Mouse (Mus musculus): ENCODE results near the gene 4930415O20Rik. TPM values are rescaled to one million over a fixed set of nuclear protein-coding genes. Genes with fewer than 3 reads are reported as not detected.
"Not testable (repeated sequence)": the region's sequence is repeated elsewhere in the genome, so short reads cannot be mapped to it uniquely, and the experiment has no call there.

Gene 4930415O20Rik
- polyA plus RNA-seq, 1 experiment from 2014 or later = not detected

- WGBS = 45% methylated on average over 5 of the region's 5 CpGs
- peak; percentile 84 for DNase-seq (ENCODE audit: low spot score)
- no peaks in the 10 kb centered on the region for H3K27me3 ChIP-seq (ENCODE audit: control insufficient read depth, insufficient read depth, low read length)
- no peak overlapping the region for H3K4me2 ChIP-seq (replicated peaks; ENCODE audit: low read depth, low read length)
- H3K27ac ChIP-seq (ENCODE audit: low read depth, low read length) = no peak overlapping the region
- H3K9ac ChIP-seq (ENCODE audit: low read depth, low read length) = no peak overlapping the region
- no peaks in the 10 kb centered on the region for H3K9me3 ChIP-seq (ENCODE audit: control insufficient read depth, low read length)
- peak; percentile 66 for ATAC-seq (ENCODE audit: low FRiP score)
- no peaks in the 10 kb centered on the region for H3K36me3 ChIP-seq (ENCODE audit: control insufficient read depth, insufficient read depth, low read length)
- no peak overlapping the region for H3K4me3 ChIP-seq (ENCODE audit: low read depth, low read length)
- H3K4me1 ChIP-seq (replicated peaks; ENCODE audit: control insufficient read depth, insufficient read depth, low read length) = no peaks in the 10 kb centered on the region
Measured at GRCm38 (mm10) chr15:98579795-98580464, 9.1 kb downstream of the 4930415O20Rik start.

DNA sequence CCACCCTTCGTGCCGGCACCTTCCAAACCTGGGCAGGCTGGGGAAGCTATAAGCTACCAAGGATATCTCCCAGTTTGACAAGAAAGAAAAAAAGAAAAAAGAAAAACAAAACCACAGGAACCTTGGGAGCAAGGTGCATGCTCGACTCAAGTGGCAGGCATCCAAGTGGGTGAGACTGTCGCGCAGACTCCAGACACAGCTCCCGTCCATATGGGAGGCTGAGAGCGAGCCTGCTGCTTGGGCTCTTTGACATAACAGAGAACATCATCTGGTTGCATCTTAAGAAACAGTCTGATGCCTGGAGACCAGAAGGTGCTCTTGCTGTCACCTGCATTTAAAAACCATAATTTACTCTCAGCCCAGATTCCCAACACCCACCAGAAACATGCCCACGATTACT, 11.6 kb downstream of the 4930415O20Rik start:
- Histone ChIP-seq H3K9me3 (ENCODE audit: control insufficient read depth, low read length) (no peaks in the 10 kb centered on the region), H3K4me3 (ENCODE audit: low read depth, low read length) (no peak overlapping the region), H3K4me2 (replicated peaks; ENCODE audit: low read depth, low read length) (no peak overlapping the region), H3K4me1 (replicated peaks; ENCODE audit: control insufficient read depth, insufficient read depth, low read length) (no peaks in the 10 kb centered on the region), H3K9ac (ENCODE audit: low read depth, low read length) (no peak overlapping the region), H3K27ac (ENCODE audit: low read depth, low read length) (no peak overlapping the region), H3K36me3 (ENCODE audit: control insufficient read depth, insufficient read depth, low read length) (no peaks in the 10 kb centered on the region), H3K27me3 (ENCODE audit: control insufficient read depth, insufficient read depth, low read length) (no peaks in the 10 kb centered on the region)
- no peak for DNase-seq (ENCODE audit: low spot score)
- no peak for ATAC-seq (ENCODE audit: low FRiP score)
- 88% methylated on average over 8 of the region's 8 CpGs for WGBS

GRCm38 (mm10) chr15:98582996-98583395, 12.2 kb downstream of the 4930415O20Rik start:
- DNase-seq (ENCODE audit: low spot score) (no peak), ATAC-seq (ENCODE audit: low FRiP score) (no peak)
- Histone ChIP-seq H3K4me1 (replicated peaks; ENCODE audit: control insufficient read depth, insufficient read depth, low read length) (no peaks in the 10 kb centered on the region), H3K36me3 (ENCODE audit: control insufficient read depth, insufficient read depth, low read length) (no peaks in the 10 kb centered on the region), H3K4me2 (replicated peaks; ENCODE audit: low read depth, low read length) (no peak overlapping the region), H3K27me3 (ENCODE audit: control insufficient read depth, insufficient read depth, low read length) (no peaks in the 10 kb centered on the region), H3K27ac (ENCODE audit: low read depth, low read length) (no peak overlapping the region), H3K9ac (ENCODE audit: low read depth, low read length) (no peak overlapping the region), H3K4me3 (ENCODE audit: low read depth, low read length) (no peak overlapping the region), H3K9me3 (ENCODE audit: control insufficient read depth, low read length) (no peaks in the 10 kb centered on the region)
- 85% methylated on average over 8 of the region's 8 CpGs for WGBS

DNA sequence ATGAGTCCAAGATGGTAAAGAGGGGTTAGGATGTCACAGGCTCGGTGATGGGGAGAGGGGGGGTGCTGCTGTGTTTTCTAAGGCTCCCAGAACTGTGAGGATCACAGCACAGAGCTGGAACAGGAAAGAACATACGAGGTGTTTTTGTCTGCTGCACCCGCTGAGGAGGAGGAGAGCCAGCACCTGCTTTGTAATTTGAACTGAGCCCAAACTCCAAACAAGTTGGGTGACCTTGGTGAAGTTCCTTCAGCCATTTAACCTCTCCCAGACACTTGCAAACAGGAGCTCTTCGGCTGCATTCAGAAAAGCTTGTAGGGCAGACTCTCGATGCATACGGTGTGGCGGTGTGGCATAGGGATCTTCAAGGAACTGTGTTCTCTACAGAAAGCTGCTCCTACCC, 14.6 kb downstream of the 4930415O20Rik start:
- Histone ChIP-seq H3K27me3 (ENCODE audit: control insufficient read depth, insufficient read depth, low read length) (no peaks in the 10 kb centered on the region), H3K27ac (ENCODE audit: low read depth, low read length) (no peak overlapping the region), H3K4me3 (ENCODE audit: low read depth, low read length) (no peak overlapping the region), H3K9me3 (ENCODE audit: control insufficient read depth, low read length) (no peaks in the 10 kb centered on the region), H3K36me3 (ENCODE audit: control insufficient read depth, insufficient read depth, low read length) (no peaks in the 10 kb centered on the region; the same call in 1 of the 2 replicates), H3K4me2 (replicated peaks; ENCODE audit: low read depth, low read length) (no peak overlapping the region), H3K9ac (ENCODE audit: low read depth, low read length) (no peak overlapping the region), H3K4me1 (replicated peaks; ENCODE audit: control insufficient read depth, insufficient read depth, low read length) (no peaks in the 10 kb centered on the region)
- no peak for DNase-seq (ENCODE audit: low spot score)
- ATAC-seq (ENCODE audit: low FRiP score) = no peak
- WGBS = 40% methylated on average over 7 of the region's 7 CpGs

DNA sequence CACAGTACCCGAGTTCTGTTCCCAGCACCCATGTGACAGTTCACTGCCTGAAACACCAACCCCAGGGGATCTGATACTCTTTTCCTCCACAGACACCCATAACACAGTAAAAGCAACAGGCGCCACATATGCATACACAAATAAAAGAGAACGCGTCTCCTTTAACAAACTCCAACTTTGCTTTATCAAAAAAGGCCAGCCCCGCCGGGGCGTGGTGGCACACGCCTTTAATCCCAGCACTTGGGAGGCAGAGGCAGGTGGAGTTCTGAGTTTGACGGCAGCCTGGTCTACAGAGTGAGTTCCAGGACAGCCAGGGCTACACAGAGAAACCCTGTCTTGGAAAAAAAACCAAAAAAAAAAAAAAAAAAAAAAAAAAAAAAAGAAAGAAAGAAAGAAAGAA, 15.3 kb downstream of the 4930415O20Rik start:
- not testable (repeated sequence) for DNase-seq (ENCODE audit: low spot score); H3K36me3 ChIP-seq (ENCODE audit: control insufficient read depth, insufficient read depth, low read length)
- 81% methylated on average over 9 of the region's 9 CpGs for WGBS

DNA sequence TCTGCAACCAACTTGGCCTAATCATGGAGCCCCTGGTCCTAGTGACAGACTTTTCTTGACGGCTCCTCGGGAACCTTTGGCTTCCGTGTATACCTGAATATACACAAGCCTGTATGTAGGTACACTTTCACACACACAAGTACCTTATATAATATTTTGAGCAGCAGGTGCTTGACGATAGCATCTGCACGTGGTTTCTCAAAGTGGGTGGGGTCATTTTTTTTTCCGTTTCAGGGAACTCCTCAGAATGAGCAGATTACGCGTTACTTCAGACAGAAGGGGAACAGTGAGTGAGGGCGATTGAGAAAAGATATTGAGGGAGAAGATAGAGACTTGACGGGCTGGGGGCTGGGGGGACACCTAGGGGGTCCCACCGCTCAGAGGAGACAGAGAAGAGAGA, 16.9 kb downstream of the 4930415O20Rik start:
- Histone ChIP-seq H3K9me3 (ENCODE audit: control insufficient read depth, low read length) (no peaks in the 10 kb centered on the region), H3K4me3 (ENCODE audit: low read depth, low read length) (no peak overlapping the region), H3K9ac (ENCODE audit: low read depth, low read length) (no peak overlapping the region), H3K4me2 (replicated peaks; ENCODE audit: low read depth, low read length) (no peak overlapping the region), H3K27me3 (ENCODE audit: control insufficient read depth, insufficient read depth, low read length) (no peaks in the 10 kb centered on the region), H3K4me1 (replicated peaks; ENCODE audit: control insufficient read depth, insufficient read depth, low read length) (no peaks in the 10 kb centered on the region), H3K36me3 (ENCODE audit: control insufficient read depth, insufficient read depth, low read length) (peaks cover 4% of the 10 kb centered on the region; the same call in 1 of the 2 replicates), H3K27ac (ENCODE audit: low read depth, low read length) (no peak overlapping the region)
- no peak for ATAC-seq (ENCODE audit: low FRiP score)
- no peak for DNase-seq (ENCODE audit: low spot score)
- 88% methylated on average over 11 of the region's 11 CpGs for WGBS

More for the DNA sequence above, 15.3 kb downstream of the 4930415O20Rik start:
- not testable (repeated sequence) for H3K9me3 ChIP-seq (ENCODE audit: control insufficient read depth, low read length); ATAC-seq (ENCODE audit: low FRiP score); H3K27ac ChIP-seq (ENCODE audit: low read depth, low read length); H3K4me2 ChIP-seq (replicated peaks; ENCODE audit: low read depth, low read length); H3K4me1 ChIP-seq (replicated peaks; ENCODE audit: control insufficient read depth, insufficient read depth, low read length); H3K4me3 ChIP-seq (ENCODE audit: low read depth, low read length); H3K9ac ChIP-seq (ENCODE audit: low read depth, low read length); H3K27me3 ChIP-seq (ENCODE audit: control insufficient read depth, insufficient read depth, low read length)

DNA sequence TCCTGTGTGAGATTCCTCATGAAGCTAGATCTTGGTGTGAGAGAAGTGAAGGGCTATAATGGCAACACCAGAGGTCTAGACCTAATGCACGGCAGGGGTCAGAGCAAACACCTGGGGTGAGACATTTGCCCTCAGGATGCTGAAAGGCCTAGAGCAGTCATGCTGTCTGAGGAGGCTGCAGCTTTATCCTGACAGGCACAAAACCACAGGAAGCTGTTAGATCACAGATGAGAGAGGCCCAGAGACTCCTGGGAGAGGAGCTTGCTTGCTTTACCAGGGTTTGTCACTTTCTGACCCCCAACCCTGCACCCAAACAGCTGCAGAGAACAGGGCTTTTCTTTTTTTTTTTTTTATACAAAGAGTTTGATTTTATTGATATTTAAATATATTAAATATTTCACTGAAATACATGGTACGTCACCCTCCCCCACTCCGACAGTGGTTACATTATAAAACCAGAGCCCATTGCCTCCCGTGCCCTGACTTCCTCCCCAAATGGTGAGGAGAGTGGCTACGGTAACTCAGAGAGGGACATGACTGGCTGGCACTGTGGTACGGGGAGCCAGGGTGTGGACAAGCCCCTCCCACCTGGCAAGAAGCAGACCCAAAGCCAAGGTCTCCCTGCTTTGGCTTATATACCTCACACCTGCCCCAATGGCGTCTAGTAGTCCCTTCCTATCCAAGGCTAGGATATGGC, 19.0 kb downstream of the 4930415O20Rik start:
- DNase-seq (ENCODE audit: low spot score) (no peak), ATAC-seq (ENCODE audit: low FRiP score) (no peak)
- 68% methylated on average over 7 of the region's 7 CpGs for WGBS
- Histone ChIP-seq H3K9ac (ENCODE audit: low read depth, low read length) (no peak overlapping the region), H3K36me3 (ENCODE audit: control insufficient read depth, insufficient read depth, low read length) (peaks cover 4% of the 10 kb centered on the region; the same call in 1 of the 2 replicates), H3K27ac (ENCODE audit: low read depth, low read length) (no peak overlapping the region), H3K4me1 (replicated peaks; ENCODE audit: control insufficient read depth, insufficient read depth, low read length) (no peaks in the 10 kb centered on the region), H3K4me3 (ENCODE audit: low read depth, low read length) (no peak overlapping the region), H3K9me3 (ENCODE audit: control insufficient read depth, low read length) (no peaks in the 10 kb centered on the region), H3K27me3 (ENCODE audit: control insufficient read depth, insufficient read depth, low read length) (no peaks in the 10 kb centered on the region), H3K4me2 (replicated peaks; ENCODE audit: low read depth, low read length) (no peak overlapping the region)

DNA sequence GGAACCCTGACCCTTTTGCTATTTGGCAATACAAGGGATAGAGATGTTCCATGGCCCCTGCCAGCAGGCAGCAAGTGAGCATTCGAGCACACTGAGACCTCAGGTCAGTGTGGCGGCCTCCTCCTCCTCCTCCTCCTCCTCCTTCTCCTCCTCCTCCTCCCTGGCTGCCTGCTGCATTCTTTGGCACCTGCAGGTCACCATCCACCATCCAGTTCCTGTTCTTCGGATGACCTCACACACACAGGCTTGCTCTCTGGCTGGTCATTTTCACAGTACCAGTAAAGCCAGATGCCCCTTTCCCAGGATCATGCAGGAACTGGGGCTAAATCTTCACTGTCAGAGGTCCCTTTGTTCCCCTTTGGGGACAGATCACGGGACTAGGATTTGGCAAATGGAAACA, 20.6 kb downstream of the 4930415O20Rik start:
- no peak overlapping the region for H3K4me2 ChIP-seq (replicated peaks; ENCODE audit: low read depth, low read length)
- no peak for ATAC-seq (ENCODE audit: low FRiP score)
- DNase-seq (ENCODE audit: low spot score) = no peak
- no peak overlapping the region for H3K27ac ChIP-seq (ENCODE audit: low read depth, low read length)
- peaks cover 8% of the 10 kb centered on the region for H3K36me3 ChIP-seq (ENCODE audit: control insufficient read depth, insufficient read depth, low read length)
- H3K4me1 ChIP-seq (replicated peaks; ENCODE audit: control insufficient read depth, insufficient read depth, low read length) = no peaks in the 10 kb centered on the region
- H3K9ac ChIP-seq (ENCODE audit: low read depth, low read length) = no peak overlapping the region
- no peak overlapping the region for H3K4me3 ChIP-seq (ENCODE audit: low read depth, low read length)
- H3K9me3 ChIP-seq (ENCODE audit: control insufficient read depth, low read length) = no peaks in the 10 kb centered on the region
- WGBS = 78% methylated on average over 4 of the region's 4 CpGs
- no peaks in the 10 kb centered on the region for H3K27me3 ChIP-seq (ENCODE audit: control insufficient read depth, insufficient read depth, low read length)

- WGBS = 86% methylated on average over 19 of the region's 19 CpGs
- Histone ChIP-seq H3K36me3 (ENCODE audit: control insufficient read depth, insufficient read depth, low read length) (peaks cover 13% of the 10 kb centered on the region), H3K27me3 (ENCODE audit: control insufficient read depth, insufficient read depth, low read length) (no peaks in the 10 kb centered on the region), H3K4me1 (replicated peaks; ENCODE audit: control insufficient read depth, insufficient read depth, low read length) (no peaks in the 10 kb centered on the region), H3K4me2 (replicated peaks; ENCODE audit: low read depth, low read length) (no peak overlapping the region), H3K9me3 (ENCODE audit: control insufficient read depth, low read length) (no peaks in the 10 kb centered on the region), H3K4me3 (ENCODE audit: low read depth, low read length) (no peak overlapping the region), H3K9ac (ENCODE audit: low read depth, low read length) (no peak overlapping the region), H3K27ac (ENCODE audit: low read depth, low read length) (no peak overlapping the region)
- no peak for ATAC-seq (ENCODE audit: low FRiP score)
- no peak for DNase-seq (ENCODE audit: low spot score)
Measured at GRCm38 (mm10) chr15:98594193-98594592, 23.4 kb downstream of the 4930415O20Rik start.

Data from hindbrain, embryonic 11.5 days (tissue).